Mouse (Mus musculus) layer of hippocampus, adult 9-10 months (tissue): Measurements from ENCODE around the gene Gltp.

Source experiments
- DNase-seq: peaks from one replicate; pipeline ENCODE4 v3.0.0; 2022; ENCODE audit warnings: low spot score

Gene Gltp

GRCm38 (mm10) chr5:114690633-114691567, at the start of gene Gltp:
TSS of gene Gltp (minus strand) at chr5:114690984.
- peak; percentile 75 for DNase-seq

- no peak for DNase-seq
Measured at GRCm38 (mm10) chr5:114738707-114739241, 48.0 kb upstream of the Gltp start.

- DNase-seq = no peak
Measured at GRCm38 (mm10) chr5:114737090-114737887, 46.5 kb upstream of the Gltp start.

GRCm38 (mm10) chr5:114733606-114734005, 42.8 kb upstream of the Gltp start:
- DNase-seq = no peak

GRCm38 (mm10) chr5:114731969-114732368, 41.2 kb upstream of the Gltp start:
- DNase-seq = no peak

- no peak for DNase-seq
Measured at GRCm38 (mm10) chr5:114731498-114731897, 40.7 kb upstream of the Gltp start.

- DNase-seq = no peak
Measured at GRCm38 (mm10) chr5:114730129-114730528, 39.3 kb upstream of the Gltp start.

GRCm38 (mm10) chr5:114728160-114728559, 37.4 kb upstream of the Gltp start:
- no peak for DNase-seq

- DNase-seq = no peak
Measured at GRCm38 (mm10) chr5:114722846-114723245, 32.1 kb upstream of the Gltp start.

- no peak for DNase-seq
Measured at GRCm38 (mm10) chr5:114721969-114722368, 31.2 kb upstream of the Gltp start.

GRCm38 (mm10) chr5:114720784-114721183, 30.0 kb upstream of the Gltp start:
- no peak for DNase-seq

GRCm38 (mm10) chr5:114719928-114720270, 29.1 kb upstream of the Gltp start:
- DNase-seq = no peak

GRCm38 (mm10) chr5:114719003-114719927, 28.5 kb upstream of the Gltp start:
- no peak for DNase-seq

GRCm38 (mm10) chr5:114718483-114718882, 27.7 kb upstream of the Gltp start:
- DNase-seq = no peak

GRCm38 (mm10) chr5:114717937-114718336, 27.2 kb upstream of the Gltp start:
- no peak for DNase-seq

- no peak for DNase-seq
Measured at GRCm38 (mm10) chr5:114717292-114717691, 26.5 kb upstream of the Gltp start.

- DNase-seq = no peak
Measured at GRCm38 (mm10) chr5:114714551-114714950, 23.8 kb upstream of the Gltp start.

- no peak for DNase-seq
Measured at GRCm38 (mm10) chr5:114709357-114709756, 18.6 kb upstream of the Gltp start.

- DNase-seq = no peak
Measured at GRCm38 (mm10) chr5:114708491-114708890, 17.7 kb upstream of the Gltp start.

- peak; percentile 67 for DNase-seq
Measured at GRCm38 (mm10) chr5:114707265-114708068, 16.7 kb upstream of the Gltp start, which contains the start of gene Tchp. TSS of gene Tchp (plus strand) at chr5:114707760.
